Mouse (Mus musculus): ENCODE data around the gene Gm10837.

Gene Gm10837

GRCm38 (mm10) chr14:122482081-122483023 is 8.0 kb upstream of the Gm10837 start:
- no peak for DNase-seq (ENCODE audit: low read depth, low spot score)
- Histone ChIP-seq H3K36me3 (ENCODE audit: control insufficient read depth, insufficient read depth, low read length, poor library complexity, severe bottlenecking) (no peaks in the 10 kb centered on the region), H3K27me3 (ENCODE audit: control insufficient read depth, insufficient read depth, low read length, poor library complexity, severe bottlenecking) (peaks cover 4% of the 10 kb centered on the region)

GRCm38 (mm10) chr14:122483024-122483385 is 7.4 kb upstream of the Gm10837 start:
- no peak for DNase-seq (ENCODE audit: low read depth, low spot score)
- H3K36me3 ChIP-seq (ENCODE audit: control insufficient read depth, insufficient read depth, low read length, poor library complexity, severe bottlenecking), result no peaks in the 10 kb centered on the region
- H3K27me3 ChIP-seq (ENCODE audit: control insufficient read depth, insufficient read depth, low read length, poor library complexity, severe bottlenecking), result peaks cover 4% of the 10 kb centered on the region

- Histone ChIP-seq H3K36me3 (ENCODE audit: control insufficient read depth, insufficient read depth, low read length, poor library complexity, severe bottlenecking) (no peaks in the 10 kb centered on the region), H3K27me3 (ENCODE audit: control insufficient read depth, insufficient read depth, low read length, poor library complexity, severe bottlenecking) (peaks cover 4% of the 10 kb centered on the region)
Measured at GRCm38 (mm10) chr14:122483556-122484421, 6.6 kb upstream of the Gm10837 start.

GRCm38 (mm10) chr14:122484458-122484843 is 5.9 kb upstream of the Gm10837 start:
- Histone ChIP-seq H3K36me3 (ENCODE audit: control insufficient read depth, insufficient read depth, low read length, poor library complexity, severe bottlenecking) (no peaks in the 10 kb centered on the region), H3K27me3 (ENCODE audit: control insufficient read depth, insufficient read depth, low read length, poor library complexity, severe bottlenecking) (peaks cover 4% of the 10 kb centered on the region)
- no peak for DNase-seq (ENCODE audit: low read depth, low spot score)

More at GRCm38 (mm10) chr14:122483556-122484421, 6.6 kb upstream of the Gm10837 start:
- no peak for DNase-seq (ENCODE audit: low read depth, low spot score)

- H3K36me3 ChIP-seq (ENCODE audit: control insufficient read depth, insufficient read depth, low read length, poor library complexity, severe bottlenecking), result no peaks in the 10 kb centered on the region
- no peak for DNase-seq (ENCODE audit: low read depth, low spot score)
- H3K27me3 ChIP-seq (ENCODE audit: control insufficient read depth, insufficient read depth, low read length, poor library complexity, severe bottlenecking), result peaks cover 4% of the 10 kb centered on the region
Measured at GRCm38 (mm10) chr14:122484844-122485551, 5.4 kb upstream of the Gm10837 start.

GRCm38 (mm10) chr14:122485635-122486181 is 4.7 kb upstream of the Gm10837 start:
- Histone ChIP-seq H3K27me3 (ENCODE audit: control insufficient read depth, insufficient read depth, low read length, poor library complexity, severe bottlenecking) (peaks cover 4% of the 10 kb centered on the region), H3K36me3 (ENCODE audit: control insufficient read depth, insufficient read depth, low read length, poor library complexity, severe bottlenecking) (no peaks in the 10 kb centered on the region)
- DNase-seq (ENCODE audit: low read depth, low spot score), result no peak

GRCm38 (mm10) chr14:122486611-122487010 is 3.8 kb upstream of the Gm10837 start:
- Histone ChIP-seq H3K36me3 (ENCODE audit: control insufficient read depth, insufficient read depth, low read length, poor library complexity, severe bottlenecking) (no peaks in the 10 kb centered on the region), H3K27me3 (ENCODE audit: control insufficient read depth, insufficient read depth, low read length, poor library complexity, severe bottlenecking) (peaks cover 4% of the 10 kb centered on the region)
- DNase-seq (ENCODE audit: low read depth, low spot score), result no peak

GRCm38 (mm10) chr14:122487366-122487765 is 3.0 kb upstream of the Gm10837 start:
- DNase-seq (ENCODE audit: low read depth, low spot score), result no peak
- H3K36me3 ChIP-seq (ENCODE audit: control insufficient read depth, insufficient read depth, low read length, poor library complexity, severe bottlenecking), result no peaks in the 10 kb centered on the region
- peaks cover 2% of the 10 kb centered on the region; the same call in 1 of the 2 replicates for H3K27me3 ChIP-seq (ENCODE audit: control insufficient read depth, insufficient read depth, low read length, poor library complexity, severe bottlenecking)

GRCm38 (mm10) chr14:122489041-122489440 is 1.3 kb upstream of the Gm10837 start:
- Histone ChIP-seq H3K27me3 (ENCODE audit: control insufficient read depth, insufficient read depth, low read length, poor library complexity, severe bottlenecking) (peaks cover 2% of the 10 kb centered on the region; the same call in 1 of the 2 replicates), H3K36me3 (ENCODE audit: control insufficient read depth, insufficient read depth, low read length, poor library complexity, severe bottlenecking) (no peaks in the 10 kb centered on the region)
- peak; percentile 30 for DNase-seq (ENCODE audit: low read depth, low spot score)

GRCm38 (mm10) chr14:122489686-122490414 is 536 bp upstream of the Gm10837 start:
- DNase-seq (ENCODE audit: low read depth, low spot score), result peak; percentile 35
- peaks cover 2% of the 10 kb centered on the region; the same call in 1 of the 2 replicates for H3K27me3 ChIP-seq (ENCODE audit: control insufficient read depth, insufficient read depth, low read length, poor library complexity, severe bottlenecking)
- no peaks in the 10 kb centered on the region for H3K36me3 ChIP-seq (ENCODE audit: control insufficient read depth, insufficient read depth, low read length, poor library complexity, severe bottlenecking)

- H3K27me3 ChIP-seq (ENCODE audit: control insufficient read depth, insufficient read depth, low read length, poor library complexity, severe bottlenecking), result no peaks in the 10 kb centered on the region
- DNase-seq (ENCODE audit: low read depth, low spot score), result no peak
- H3K36me3 ChIP-seq (ENCODE audit: control insufficient read depth, insufficient read depth, low read length, poor library complexity, severe bottlenecking), result no peaks in the 10 kb centered on the region
Measured at GRCm38 (mm10) chr14:122491521-122491920, 1.1 kb downstream of the Gm10837 start.

GRCm38 (mm10) chr14:122492015-122492414 is 1.6 kb downstream of the Gm10837 start:
- no peak for DNase-seq (ENCODE audit: low read depth, low spot score)
- Histone ChIP-seq H3K27me3 (ENCODE audit: control insufficient read depth, insufficient read depth, low read length, poor library complexity, severe bottlenecking) (no peaks in the 10 kb centered on the region), H3K36me3 (ENCODE audit: control insufficient read depth, insufficient read depth, low read length, poor library complexity, severe bottlenecking) (no peaks in the 10 kb centered on the region)

GRCm38 (mm10) chr14:122509058-122509457 is 18.7 kb downstream of the Gm10837 start:
- DNase-seq (ENCODE audit: low read depth, low spot score), result no peak
- H3K36me3 ChIP-seq (ENCODE audit: control insufficient read depth, insufficient read depth, low read length, poor library complexity, severe bottlenecking), result no peaks in the 10 kb centered on the region
- H3K27me3 ChIP-seq (ENCODE audit: control insufficient read depth, insufficient read depth, low read length, poor library complexity, severe bottlenecking), result no peaks in the 10 kb centered on the region

GRCm38 (mm10) chr14:122511519-122511918 is 21.1 kb downstream of the Gm10837 start:
- H3K36me3 ChIP-seq (ENCODE audit: control insufficient read depth, insufficient read depth, low read length, poor library complexity, severe bottlenecking), result no peaks in the 10 kb centered on the region
- H3K27me3 ChIP-seq (ENCODE audit: control insufficient read depth, insufficient read depth, low read length, poor library complexity, severe bottlenecking), result no peaks in the 10 kb centered on the region
- DNase-seq (ENCODE audit: low read depth, low spot score), result no peak
